Mouse (Mus musculus) heart, postnatal 0 days (tissue): ENCODE measurements at regions not wholly inside any gene's neighbourhood (a gene's known extent, or its start where the extent isn't known, plus 50 kb on each side); places are given as distances from the start of the nearest gene placed in this dataset.
A peak's percentile ranks its signal among the peaks of the same experiment; 100 is the strongest.

Experiments
- ATAC-seq: fragments of 200-750 bp; cut with Nextera tagmentation; 2 replicates; pipeline ENCODE4 v1.8.0; 2017; ENCODE audit warnings: low read depth, moderate number of reproducible peaks, moderate library complexity; ENCODE audit not compliant: insufficient read depth
- DNase-seq: peaks from one replicate; pipeline ENCODE4 v3.0.0-alpha.2; 2016; ENCODE audit warnings: low spot score
- H3K27ac ChIP-seq: fragments of 300-500 bp; sonication (generic); 2 replicates; pipeline ENCODE4 v1.5.1; 2014; ENCODE audit warnings: low read depth, mild to moderate bottlenecking
- H3K27me3 ChIP-seq: fragments of 300-500 bp; sonication (generic); 2 replicates; pipeline ENCODE4 v1.6.1; 2014; ENCODE audit warnings: low read length, mixed read lengths; ENCODE audit not compliant: control insufficient read depth, insufficient read depth
- H3K36me3 ChIP-seq: fragments of 300-500 bp; sonication (generic); replicated peaks from 2 replicates; pipeline ENCODE4 v1.6.1; 2014; ENCODE audit warnings: low read length, mixed read lengths; ENCODE audit not compliant: control insufficient read depth, insufficient read depth
- H3K4me1 ChIP-seq: fragments of 300-500 bp; sonication (generic); 2 replicates; pipeline ENCODE4 v1.6.1; 2014; ENCODE audit warnings: antibody characterized with exemption; ENCODE audit not compliant: control insufficient read depth, insufficient read depth
- H3K4me2 ChIP-seq: fragments of 300-500 bp; sonication (generic); 2 replicates; pipeline ENCODE4 v1.6.1; 2014; ENCODE audit warnings: low read depth, mild to moderate bottlenecking, low read length, moderate library complexity
- H3K4me3 ChIP-seq: fragments of 300-500 bp; sonication (generic); 2 replicates; pipeline ENCODE4 v1.5.1; 2014; ENCODE audit warnings: low read depth, low read length
- H3K9ac ChIP-seq: fragments of 300-500 bp; sonication (generic); replicated peaks from 2 replicates; pipeline ENCODE4 v1.6.1; 2014; ENCODE audit warnings: low read depth, low read length, mixed read lengths
- H3K9me3 ChIP-seq: fragments of 300-500 bp; sonication (generic); replicated peaks from 2 replicates; pipeline ENCODE4 v1.6.1; 2016; ENCODE audit warnings: low read length; ENCODE audit not compliant: control insufficient read depth
- CTCF ChIP-seq: IDR thresholded peaks from 2 replicates; pipeline ENCODE4 v1.5.1; 2016; ENCODE audit warnings: antibody characterized with exemption, control low read depth, low read depth
- EP300 ChIP-seq: IDR thresholded peaks from 2 replicates; pipeline ENCODE4 v1.6.1; 2016; ENCODE audit warnings: antibody characterized with exemption, low read depth
- WGBS: fragments of 180-500 bp; shearing (Covaris S2); extraction: QIAGEN DNeasy Blood & Tissue Kit; methylation state at CpG from one replicate; pipeline ENCODE4 v1.1.7; 2014; 5-methylcytosine and 5-hydroxymethylcytosine counted together

- Histone ChIP-seq H3K9me3 (no peaks in the 10 kb centered on the region), H3K27me3 (no peaks in the 10 kb centered on the region), H3K36me3 (no peaks in the 10 kb centered on the region), H3K4me3 (no peak overlapping the region), H3K4me2 (no peak overlapping the region), H3K9ac (no peak overlapping the region), H3K4me1 (no peaks in the 10 kb centered on the region), H3K27ac (no peak overlapping the region)
- DNase-seq = no peak
- 95% methylated on average over 1 of the region's 1 CpGs for WGBS
- TF ChIP-seq EP300 = no peak
- no peak for TF ChIP-seq CTCF
- no peak for ATAC-seq
Measured at GRCm38 (mm10) chr3:150752787-150753186, 684.9 kb upstream of the Adgrl4 start.

DNA sequence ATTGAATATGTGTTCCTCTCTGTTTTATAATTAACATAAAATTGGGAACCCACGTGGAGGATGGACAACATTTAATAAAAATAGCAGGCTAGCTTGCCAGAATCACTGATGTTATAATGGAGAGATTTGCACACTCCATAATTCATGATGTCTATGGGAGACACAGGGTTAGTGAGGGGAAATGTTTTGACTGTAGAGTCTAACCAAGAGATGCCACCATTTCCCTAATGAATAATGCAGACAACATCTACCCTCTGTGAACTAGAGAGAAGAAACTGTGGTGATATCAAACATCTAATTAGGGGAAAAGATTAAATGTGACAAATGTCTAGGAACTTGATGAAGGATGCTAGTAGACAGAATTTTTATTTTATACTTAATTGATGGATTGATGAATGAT, 677.8 kb upstream of the Adgrl4 start:
- Histone ChIP-seq H3K27ac (no peak overlapping the region), H3K9ac (no peak overlapping the region), H3K36me3 (no peaks in the 10 kb centered on the region), H3K4me3 (no peak overlapping the region), H3K27me3 (no peaks in the 10 kb centered on the region), H3K4me2 (no peak overlapping the region), H3K4me1 (no peaks in the 10 kb centered on the region), H3K9me3 (no peaks in the 10 kb centered on the region)
- TF ChIP-seq EP300 = no peak
- no peak for TF ChIP-seq CTCF
- no peak for ATAC-seq
- no peak for DNase-seq
- 64% methylated on average over 1 of the region's 1 CpGs for WGBS

GRCm38 (mm10) chr3:150784576-150784975, 653.1 kb upstream of the Adgrl4 start:
- no peak for DNase-seq

GRCm38 (mm10) chr3:150817807-150818206, 619.9 kb upstream of the Adgrl4 start:
- no peak overlapping the region for H3K4me3 ChIP-seq
- H3K36me3 ChIP-seq = no peaks in the 10 kb centered on the region
- no peaks in the 10 kb centered on the region for H3K9me3 ChIP-seq
- H3K4me1 ChIP-seq = peaks cover 11% of the 10 kb centered on the region; the same call in 1 of the 2 replicates
- H3K27ac ChIP-seq = no peak overlapping the region
- no peak overlapping the region for H3K9ac ChIP-seq
- no peaks in the 10 kb centered on the region for H3K27me3 ChIP-seq
- ATAC-seq = no peak
- H3K4me2 ChIP-seq = no peak overlapping the region
- no peak for DNase-seq
- no peak for TF ChIP-seq EP300
- no peak for TF ChIP-seq CTCF

More at GRCm38 (mm10) chr3:150784576-150784975, 653.1 kb upstream of the Adgrl4 start:
- Histone ChIP-seq H3K27me3 (no peaks in the 10 kb centered on the region), H3K4me1 (no peaks in the 10 kb centered on the region), H3K36me3 (no peaks in the 10 kb centered on the region), H3K9me3 (no peaks in the 10 kb centered on the region), H3K4me3 (no peak overlapping the region), H3K9ac (no peak overlapping the region), H3K4me2 (no peak overlapping the region), H3K27ac (no peak overlapping the region)
- no peak for TF ChIP-seq EP300
- no peak for TF ChIP-seq CTCF
- 69% methylated on average over 3 of the region's 3 CpGs for WGBS
- ATAC-seq = no peak

DNA sequence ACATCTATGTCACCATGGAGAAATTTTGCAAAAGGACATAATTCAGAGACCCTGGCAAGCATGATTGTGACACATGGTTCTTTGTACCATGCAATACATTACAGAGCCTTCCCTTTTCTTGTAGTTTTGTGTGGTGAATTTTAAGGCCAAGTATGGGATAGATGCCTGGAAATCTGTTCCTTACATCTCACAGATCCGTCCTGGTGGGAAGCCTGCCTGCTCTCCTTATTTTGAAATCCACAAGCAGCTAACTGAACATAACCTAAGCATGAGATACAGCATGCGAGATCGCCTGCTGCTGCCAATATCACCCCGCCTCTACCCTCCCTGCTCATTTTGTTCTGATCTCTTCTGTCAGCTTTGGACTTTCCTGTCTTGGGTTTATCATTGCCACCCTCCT, 618.3 kb upstream of the Adgrl4 start:
- Histone ChIP-seq H3K36me3 (no peaks in the 10 kb centered on the region), H3K4me1 (peaks cover 11% of the 10 kb centered on the region; the same call in 1 of the 2 replicates), H3K4me2 (peak overlapping the region; percentile 17; the same call in 1 of the 2 replicates), H3K9ac (no peak overlapping the region), H3K9me3 (no peaks in the 10 kb centered on the region), H3K27me3 (no peaks in the 10 kb centered on the region), H3K4me3 (no peak overlapping the region), H3K27ac (no peak overlapping the region)
- DNase-seq (no peak), ATAC-seq (no peak)
- TF ChIP-seq CTCF = no peak
- 33% methylated on average over 4 of the region's 4 CpGs for WGBS

GRCm38 (mm10) chr3:150820039-150820438, 617.6 kb upstream of the Adgrl4 start:
- DNase-seq = no peak
- WGBS = 18% methylated on average over 5 of the region's 5 CpGs

More at GRCm38 (mm10) chr3:150820039-150820438, 617.6 kb upstream of the Adgrl4 start:
- H3K4me1 ChIP-seq = peaks cover 11% of the 10 kb centered on the region; the same call in 1 of the 2 replicates
- no peak overlapping the region for H3K27ac ChIP-seq
- H3K36me3 ChIP-seq = no peaks in the 10 kb centered on the region
- H3K4me2 ChIP-seq = peak overlapping the region; percentile 17; the same call in 1 of the 2 replicates
- TF ChIP-seq CTCF (no peak), EP300 (no peak)
- ATAC-seq = no peak
- no peak overlapping the region for H3K9ac ChIP-seq
- no peaks in the 10 kb centered on the region for H3K9me3 ChIP-seq
- H3K4me3 ChIP-seq = no peak overlapping the region
- no peaks in the 10 kb centered on the region for H3K27me3 ChIP-seq
